Mouse (Mus musculus) heart, adult 2 months (tissue): ENCODE data around the gene Ttc39a. TPM values are rescaled to one million over a fixed set of nuclear protein-coding genes. Genes with fewer than 3 reads are reported as not detected.
A peak's percentile ranks its signal among the peaks of the same experiment; 100 is the strongest.

Experiments
- DNase-seq, 2 experiments: peaks; one replicate each; pipeline ENCODE4 v3.0.0; 2021
- H3K27ac ChIP-seq: fragments of 200-600 bp; 2 replicates; pipeline ENCODE4 v1.8.1; 2022
- H3K27me3 ChIP-seq: fragments of 200-500 bp; 2 replicates; pipeline ENCODE4 v1.6.1; 2012; ENCODE audit warnings: mild to moderate bottlenecking, low read length, inconsistent platforms, mixed read lengths; ENCODE audit not compliant: control insufficient read depth, insufficient read depth
- H3K36me3 ChIP-seq: fragments of 200-500 bp; 2 replicates; pipeline ENCODE4 v1.6.1; 2012; ENCODE audit warnings: low read length, inconsistent platforms; ENCODE audit not compliant: control insufficient read depth, insufficient read depth
- H3K4me1 ChIP-seq: fragments of 200-500 bp; 2 replicates; pipeline ENCODE4 v1.6.1; 2011; ENCODE audit warnings: low read length; ENCODE audit not compliant: control insufficient read depth, insufficient read depth
- H3K4me3 ChIP-seq: fragments of 200-600 bp; 2 replicates; pipeline ENCODE4 v1.8.1; 2022
- H3K79me2 ChIP-seq: fragments of 200-500 bp; replicated peaks from 2 replicates; pipeline ENCODE4 v1.6.1; 2012; ENCODE audit warnings: mild to moderate bottlenecking, inconsistent platforms, low read length, moderate library complexity, mixed read lengths; ENCODE audit not compliant: control insufficient read depth, insufficient read depth
- H3K9ac ChIP-seq: fragments of 200-500 bp; 2 replicates; pipeline ENCODE4 v1.6.1; 2012; ENCODE audit warnings: low read depth, mild to moderate bottlenecking, control low read depth, inconsistent platforms, low read length, mixed read lengths
- CTCF ChIP-seq: fragments of 200-600 bp; IDR thresholded peaks from 2 replicates; pipeline ENCODE4 v1.8.1; 2022; ENCODE audit warnings: antibody characterized with exemption, mild to moderate bottlenecking, moderate library complexity
- EP300 ChIP-seq: fragments of 200-500 bp; IDR thresholded peaks from 2 replicates; pipeline ENCODE4 v1.6.1; 2011; ENCODE audit warnings: low read depth, low read length, control low read depth; ENCODE audit not compliant: insufficient read depth
- POLR2A ChIP-seq: fragments of 200-500 bp; IDR thresholded peaks from 2 replicates; pipeline ENCODE4 v1.6.1; 2011; ENCODE audit warnings: mild to moderate bottlenecking, low read depth, low read length, control low read depth; ENCODE audit not compliant: insufficient read depth
- WGBS: fragments of 180-500 bp; shearing (Covaris S2); methylation state at CpG from one replicate; pipeline ENCODE4 v1.1.7; 2018; 5-methylcytosine and 5-hydroxymethylcytosine counted together
- intact Hi-C: fragments of 180-260 bp; cut with DNase I; formaldehyde crosslinking; loops from one replicate; pipeline ENCODE4 v1.15.1; 2025
- polyA plus RNA-seq: library from polyadenylated mRNA; depleted of rRNA; stranded (reverse); fragments of >200 nt; gene quantifications from 2 replicates; pipeline ENCODE4 v1.2.3, GENCODE M21; 2012
- total RNA-seq, 2 experiments: library from RNA; stranded (reverse); gene quantifications; 2 replicates each; pipeline ENCODE4 v1.2.3; 2021

The Ttc39a gene
- total and polyA plus RNA-seq, 3 experiments, result 1.6 to 2.7 (median 2.4) TPM

- peak in 1 of 2 experiments; percentile 13 for DNase-seq
- H3K27me3 ChIP-seq, result no peaks in the 10 kb centered on the region
- H3K79me2 ChIP-seq, result no peaks in the 10 kb centered on the region
- peaks cover 1% of the 10 kb centered on the region; the same call in 1 of the 2 replicates for H3K4me1 ChIP-seq
- H3K4me3 ChIP-seq, result no peak overlapping the region
- 37% methylated on average over 1 of the region's 1 CpGs for WGBS
- TF ChIP-seq POLR2A (no peak), EP300 (no peak), CTCF (no peak)
- intact Hi-C loops, result no loop called here
- no peaks in the 10 kb centered on the region for H3K36me3 ChIP-seq
- no peak overlapping the region for H3K27ac ChIP-seq
- H3K9ac ChIP-seq, result no peak overlapping the region
Observed at GRCm38 (mm10) chr4:109427058-109427457, 20.6 kb downstream of the Ttc39a start.

GRCm38 (mm10) chr4:109430250-109430649, 23.8 kb downstream of the Ttc39a start:
- Histone ChIP-seq H3K36me3 (no peaks in the 10 kb centered on the region), H3K79me2 (no peaks in the 10 kb centered on the region), H3K27me3 (no peaks in the 10 kb centered on the region), H3K4me1 (peaks cover 1% of the 10 kb centered on the region; the same call in 1 of the 2 replicates), H3K9ac (no peak overlapping the region), H3K27ac (no peak overlapping the region), H3K4me3 (no peak overlapping the region)
- TF ChIP-seq POLR2A (no peak), CTCF (no peak), EP300 (no peak)
- 96% methylated on average over 7 of the region's 7 CpGs for WGBS
- intact Hi-C loops, result no loop called here
- DNase-seq, result peak in 1 of 2 experiments; percentile 15

- no peak overlapping the region for H3K9ac ChIP-seq
- WGBS, result 41% methylated on average over 13 of the region's 13 CpGs
Observed at GRCm38 (mm10) chr4:109430854-109431253, 24.4 kb downstream of the Ttc39a start.

DNA sequence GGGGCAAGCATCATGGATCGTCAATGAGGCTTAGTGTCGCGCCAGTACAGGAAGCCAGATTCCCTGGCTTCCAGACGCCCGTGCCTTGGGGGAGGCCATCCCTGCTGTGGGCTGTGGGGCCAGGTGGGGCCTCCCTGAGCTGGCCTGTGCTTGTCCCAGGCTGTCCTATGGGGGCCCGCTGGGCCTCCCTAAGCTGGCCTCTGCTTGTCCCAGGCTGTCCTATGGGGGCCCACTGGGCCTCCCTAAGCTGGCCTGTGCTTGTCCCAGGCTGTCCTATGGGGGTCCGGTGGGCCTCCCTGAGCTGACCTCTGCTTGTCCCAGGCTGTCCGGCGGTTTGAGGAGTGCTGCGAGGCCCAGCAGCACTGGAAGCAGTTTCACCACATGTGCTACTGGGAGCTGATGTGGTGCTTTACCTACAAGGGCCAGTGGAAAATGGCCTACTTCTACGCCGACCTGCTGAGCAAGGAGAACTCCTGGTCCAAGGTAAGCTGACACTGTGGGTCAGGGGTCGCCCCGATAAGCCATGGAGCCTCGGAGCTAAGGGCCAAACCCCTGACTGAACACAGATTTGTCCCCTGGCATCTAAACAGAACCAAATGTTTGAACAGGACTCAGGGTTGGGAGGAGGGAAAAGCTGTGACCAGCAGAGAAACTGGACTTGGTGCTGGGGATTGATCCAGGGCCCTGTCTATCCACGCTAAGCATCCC, 26.4 kb downstream of the Ttc39a start:
- Histone ChIP-seq H3K36me3 (no peaks in the 10 kb centered on the region), H3K4me1 (peaks cover 1% of the 10 kb centered on the region; the same call in 1 of the 2 replicates), H3K4me3 (no peak overlapping the region), H3K9ac (no peak overlapping the region), H3K27me3 (no peaks in the 10 kb centered on the region), H3K79me2 (no peaks in the 10 kb centered on the region), H3K27ac (no peak overlapping the region)
- WGBS, result 77% methylated on average over 16 of the region's 16 CpGs
- intact Hi-C loops, result no loop called here
- TF ChIP-seq CTCF (no peak), EP300 (no peak), POLR2A (no peak)
- DNase-seq, result peak in 1 of 2 experiments; percentile 18

More at GRCm38 (mm10) chr4:109430854-109431253, 24.4 kb downstream of the Ttc39a start:
- H3K36me3 ChIP-seq, result no peaks in the 10 kb centered on the region
- peaks cover 1% of the 10 kb centered on the region; the same call in 1 of the 2 replicates for H3K4me1 ChIP-seq
- H3K27me3 ChIP-seq, result no peaks in the 10 kb centered on the region
- no peak overlapping the region for H3K4me3 ChIP-seq
- TF ChIP-seq CTCF, result peak; percentile 71
- TF ChIP-seq EP300, result no peak
- no peak for TF ChIP-seq POLR2A
- DNase-seq, result peak; percentile 57 to 70
- no peak overlapping the region for H3K27ac ChIP-seq
- intact Hi-C loops, result no loop called here
- no peaks in the 10 kb centered on the region for H3K79me2 ChIP-seq

DNA sequence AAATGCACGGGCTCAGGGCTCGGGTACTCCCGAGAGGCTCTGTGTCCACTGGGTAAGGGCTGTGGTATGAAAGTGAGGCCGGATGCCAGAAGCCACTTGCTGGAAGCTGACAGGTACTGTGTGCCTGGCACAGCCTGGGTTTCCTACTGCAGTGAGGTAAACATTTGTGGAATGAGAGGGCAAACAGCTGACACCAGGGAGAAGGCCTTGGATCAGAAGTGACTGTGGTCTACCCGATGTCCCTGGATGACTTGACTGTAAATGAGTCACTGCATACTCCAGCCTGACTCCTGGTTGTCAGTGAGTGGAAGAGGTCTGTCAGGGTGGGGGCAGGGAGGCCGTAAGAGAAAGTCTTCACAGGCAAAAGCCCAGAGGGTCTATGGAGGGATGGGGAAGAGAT, 27.2 kb downstream of the Ttc39a start:
- H3K4me3 ChIP-seq, result no peak overlapping the region
- intact Hi-C loops, result no loop called here
- no peaks in the 10 kb centered on the region for H3K27me3 ChIP-seq
- no peak overlapping the region for H3K27ac ChIP-seq
- H3K9ac ChIP-seq, result no peak overlapping the region
- peak; percentile 89 for TF ChIP-seq EP300
- TF ChIP-seq CTCF, result no peak
- 44% methylated on average over 6 of the region's 6 CpGs for WGBS
- H3K36me3 ChIP-seq, result no peaks in the 10 kb centered on the region
- peaks cover 1% of the 10 kb centered on the region; the same call in 1 of the 2 replicates for H3K4me1 ChIP-seq
- no peaks in the 10 kb centered on the region for H3K79me2 ChIP-seq
- peak; percentile 45 to 58 for DNase-seq

DNA sequence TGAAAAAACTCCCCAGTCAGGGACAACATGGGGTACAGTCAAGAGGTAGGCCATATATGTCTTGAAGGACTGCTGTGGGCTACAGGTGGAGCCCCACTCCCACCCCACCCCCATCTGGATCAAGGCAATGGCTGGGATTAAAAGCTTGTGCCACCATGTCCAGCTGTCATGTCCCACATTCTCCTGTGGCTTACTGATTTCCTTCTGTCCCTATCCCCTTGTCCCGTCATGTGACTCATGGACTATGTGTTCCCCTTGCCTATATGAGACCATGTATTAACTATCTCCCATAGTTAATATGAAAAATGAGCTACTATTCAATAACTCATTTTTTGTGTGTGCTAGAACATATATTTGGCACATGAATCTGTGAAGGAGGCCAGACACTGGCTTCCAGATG, 27.8 kb downstream of the Ttc39a start:
- no peaks in the 10 kb centered on the region for H3K79me2 ChIP-seq
- no peaks in the 10 kb centered on the region for H3K27me3 ChIP-seq
- H3K9ac ChIP-seq, result no peak overlapping the region
- 96% methylated on average over 1 of the region's 1 CpGs for WGBS
- peaks cover 1% of the 10 kb centered on the region; the same call in 1 of the 2 replicates for H3K4me1 ChIP-seq
- no peaks in the 10 kb centered on the region for H3K36me3 ChIP-seq
- no peak for DNase-seq
- intact Hi-C loops, result no loop called here
- H3K27ac ChIP-seq, result no peak overlapping the region
- TF ChIP-seq CTCF (no peak), EP300 (no peak), POLR2A (no peak)
- H3K4me3 ChIP-seq, result no peak overlapping the region
